Mouse (Mus musculus) frontal cortex, postnatal 10 days (tissue): ENCODE measurements around the gene Atg4d.
A peak's percentile ranks its signal among the peaks of the same experiment; 100 is the strongest.
"Not testable (repeated sequence)": the region's sequence is repeated elsewhere in the genome, so short reads cannot be mapped to it uniquely, and the experiment has no call there.

ENCODE experiments used
- DNase-seq, 2 experiments: peaks; one replicate each; pipeline ENCODE4 v3.0.0; 2022; ENCODE audit warnings: low spot score in 2 of 2, mixed read lengths in 1 of 2

Gene Atg4d

DNA sequence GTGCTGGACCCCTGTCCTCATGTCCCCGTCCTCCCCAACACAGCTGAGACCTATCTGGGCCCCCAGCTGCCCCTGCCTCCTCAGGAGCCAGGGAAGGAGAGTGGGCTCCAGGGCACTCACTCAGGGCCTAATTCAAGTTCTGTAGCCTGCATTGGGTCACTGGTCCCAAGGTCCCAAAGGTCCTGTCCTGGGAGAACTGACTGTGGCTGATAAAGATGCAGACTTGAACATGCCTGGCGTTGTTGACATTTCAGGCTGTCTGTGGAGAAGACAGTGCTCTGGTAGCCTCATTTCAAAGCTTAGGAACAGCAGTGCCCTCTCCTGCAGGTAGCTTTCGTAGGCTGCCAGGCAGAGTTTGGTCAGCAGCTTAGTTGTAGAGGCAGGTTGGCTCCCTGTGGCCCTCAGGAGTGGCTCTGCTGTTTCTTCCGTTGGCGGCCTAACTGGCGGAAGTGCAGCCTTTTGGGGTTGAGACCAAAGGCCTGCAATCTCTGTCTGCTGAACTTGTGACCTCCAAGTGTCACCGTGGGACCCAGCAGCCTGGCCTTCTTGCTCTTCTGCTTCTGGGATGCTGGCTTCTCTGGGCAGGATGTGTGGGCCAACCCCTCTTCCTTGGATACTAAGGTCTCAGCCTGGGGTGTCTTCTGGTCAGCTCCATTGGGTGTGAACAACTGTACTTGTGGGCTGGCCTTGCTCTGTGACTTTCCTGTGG lies 8.6 kb downstream of the Atg4d start:
- DNase-seq, result no peak

DNA sequence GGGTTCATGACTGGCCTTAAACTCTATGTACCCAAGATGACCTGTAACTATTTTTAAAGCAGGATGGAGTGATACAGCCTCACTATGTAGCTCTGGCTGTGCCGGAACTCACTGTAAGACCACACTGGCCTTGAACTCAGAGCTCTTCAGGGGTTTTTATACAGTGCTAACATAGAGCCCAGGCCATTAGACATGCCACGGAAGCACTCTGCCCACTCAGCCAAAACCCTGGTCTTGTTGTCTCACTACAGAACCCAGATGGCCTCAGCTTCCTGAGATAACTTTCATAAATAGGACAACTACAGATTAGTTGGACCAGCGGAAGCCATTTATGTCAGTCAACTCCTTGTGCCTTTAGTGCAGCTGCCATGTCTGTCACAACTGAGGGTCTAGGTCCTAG lies 9.2 kb downstream of the Atg4d start:
- DNase-seq, result no peak

DNA sequence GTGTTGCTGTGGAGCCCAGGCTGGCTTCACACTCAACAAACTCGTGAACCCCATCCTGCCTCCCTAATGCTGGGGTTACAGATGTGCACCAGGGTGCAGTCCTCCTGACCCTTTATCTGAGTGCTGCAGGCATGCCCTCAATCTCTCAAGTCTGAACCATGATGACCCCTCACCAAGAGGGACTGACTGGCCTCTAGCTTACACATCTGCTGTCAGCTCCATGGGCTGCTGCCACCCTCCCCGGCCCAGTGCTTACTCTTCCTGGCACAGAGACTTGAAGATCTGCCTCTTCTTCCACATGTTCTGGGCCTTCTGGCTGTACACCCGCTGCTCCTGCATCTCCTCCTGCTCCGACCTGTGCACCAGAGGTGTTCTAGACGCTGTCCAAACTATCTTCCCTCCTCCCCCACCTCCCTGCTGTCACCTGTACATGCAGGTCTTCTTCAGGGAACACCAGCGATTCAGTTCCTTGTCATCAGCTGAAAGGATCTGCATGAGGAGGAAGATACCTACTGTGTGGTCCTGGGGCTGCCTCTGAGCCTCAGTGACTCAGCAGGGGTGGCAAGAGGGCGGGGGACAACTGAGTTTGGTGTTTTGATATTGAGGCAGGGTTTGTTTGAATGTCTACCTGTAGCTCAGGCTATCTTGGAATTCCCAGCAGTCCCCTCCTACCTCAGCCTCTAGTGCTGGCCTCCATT lies 10.1 kb downstream of the Atg4d start:
- DNase-seq, result no peak

DNA sequence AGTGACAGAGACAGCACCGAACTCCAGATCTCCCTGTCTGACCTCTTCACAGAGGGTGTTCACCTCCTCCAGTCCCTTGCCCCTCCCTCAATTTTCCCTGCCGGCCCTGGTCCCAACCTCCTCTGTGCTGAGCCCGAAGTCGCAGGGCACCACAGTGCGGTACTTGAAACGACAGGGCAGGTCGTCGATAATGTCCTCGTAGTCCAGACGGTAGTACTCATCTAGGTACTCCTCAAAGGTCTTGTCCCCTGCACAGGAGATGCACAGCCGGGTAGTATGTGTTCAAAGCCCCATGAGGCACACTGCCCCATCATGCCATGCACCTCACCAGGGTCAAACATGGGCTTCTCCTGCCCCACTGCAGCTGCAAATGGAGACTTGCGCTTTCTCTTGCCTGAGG lies 10.6 kb downstream of the Atg4d start:
- no peak for DNase-seq

DNA sequence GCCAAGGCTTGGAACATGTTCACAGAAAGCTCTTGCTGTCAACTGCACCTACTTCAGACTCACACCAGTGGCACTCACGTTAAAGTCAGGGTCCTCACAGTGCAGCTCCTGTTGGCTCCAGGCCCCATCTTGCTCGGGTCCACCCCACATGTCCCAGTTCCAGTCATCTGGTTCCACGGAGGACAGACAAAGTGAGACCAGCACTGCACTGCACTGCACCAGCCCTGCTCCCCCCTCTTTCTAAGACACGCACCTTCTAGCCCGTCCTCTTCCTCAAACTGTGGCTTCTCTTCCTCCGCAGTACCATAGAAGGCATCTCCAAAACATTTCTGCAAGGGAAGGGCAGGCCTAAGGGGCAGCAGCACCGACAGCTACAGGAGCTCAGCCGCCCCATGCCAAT lies 11.2 kb downstream of the Atg4d start:
- DNase-seq, result no peak

DNA sequence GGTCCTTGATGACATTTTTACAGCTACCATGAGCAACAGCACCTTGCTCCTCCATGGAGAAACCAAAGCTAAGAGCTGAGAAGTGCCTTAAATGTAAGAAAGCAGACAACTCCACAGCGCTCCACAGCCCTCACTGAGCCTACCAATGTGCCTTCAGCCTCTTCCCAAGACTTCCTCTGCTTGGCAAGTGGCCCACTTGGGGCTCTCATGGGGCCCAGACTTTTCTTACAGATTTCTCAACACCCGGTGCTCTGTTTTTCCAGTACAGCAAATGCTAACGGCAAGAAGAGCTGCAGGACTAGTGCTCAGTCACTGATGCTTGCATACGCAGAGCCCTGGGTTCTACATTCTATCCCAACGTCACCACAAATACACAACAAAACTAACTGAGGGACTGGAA lies 12.7 kb downstream of the Atg4d start:
- DNase-seq, result no peak

DNA sequence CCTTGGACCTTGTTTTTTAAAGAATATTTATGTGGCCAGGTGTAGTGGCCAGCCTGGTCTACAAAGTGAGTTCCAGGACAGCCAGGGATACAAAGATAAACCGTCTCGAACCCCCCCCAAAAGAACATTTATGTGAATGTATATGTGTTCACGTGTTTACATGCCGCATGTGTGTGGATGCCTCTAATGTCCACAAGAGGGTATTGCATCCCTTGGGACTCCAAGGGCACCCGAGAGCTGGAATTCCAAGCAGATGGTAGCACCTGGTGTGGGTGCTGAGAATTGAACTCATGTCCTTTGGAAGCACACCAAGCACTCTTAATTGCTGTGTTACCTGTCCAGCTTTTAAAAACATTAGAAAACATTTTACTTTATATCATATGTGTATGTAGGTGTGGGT lies 18.5 kb downstream of the Atg4d start:
- no peak for DNase-seq

DNA sequence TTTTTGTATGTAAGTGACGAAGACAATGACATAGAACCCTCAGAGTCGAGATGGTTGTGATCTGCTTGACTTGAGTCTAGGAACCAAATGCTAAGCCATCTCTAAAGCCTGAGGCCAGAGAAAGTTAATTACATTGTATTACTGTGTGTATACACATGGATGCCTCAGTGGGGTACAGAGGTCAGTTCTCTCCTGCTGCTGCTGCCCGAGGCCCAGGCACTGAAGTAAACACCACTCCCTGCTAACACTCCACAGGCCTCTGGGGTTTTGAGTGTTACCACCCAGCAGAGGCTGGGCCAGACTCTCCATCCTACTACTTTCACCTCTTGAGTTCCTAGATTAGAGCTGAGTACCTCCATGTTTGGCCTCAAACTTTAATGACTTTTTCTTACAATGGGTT lies 18.9 kb downstream of the Atg4d start:
- no peak for DNase-seq

DNA sequence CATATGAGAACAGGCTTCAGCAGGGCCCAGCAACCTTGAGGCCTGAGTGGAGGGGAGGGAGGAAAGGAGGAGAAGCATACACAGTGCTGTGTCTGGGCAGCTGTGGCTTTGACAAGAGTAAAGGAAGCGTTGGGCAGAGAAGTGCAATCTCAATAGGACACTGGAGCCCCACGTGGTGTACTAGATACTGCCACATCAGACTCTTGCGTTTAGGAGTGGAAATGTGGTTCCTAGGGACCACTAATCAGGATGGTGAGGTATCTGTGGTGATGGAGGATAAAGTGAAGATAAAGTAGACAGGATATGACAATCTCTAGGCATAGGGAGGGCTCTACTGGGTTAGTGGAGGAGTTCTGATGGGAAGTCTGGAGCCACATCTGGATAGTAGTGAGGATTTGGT lies 21.7 kb downstream of the Atg4d start:
- DNase-seq, result no peak

DNA sequence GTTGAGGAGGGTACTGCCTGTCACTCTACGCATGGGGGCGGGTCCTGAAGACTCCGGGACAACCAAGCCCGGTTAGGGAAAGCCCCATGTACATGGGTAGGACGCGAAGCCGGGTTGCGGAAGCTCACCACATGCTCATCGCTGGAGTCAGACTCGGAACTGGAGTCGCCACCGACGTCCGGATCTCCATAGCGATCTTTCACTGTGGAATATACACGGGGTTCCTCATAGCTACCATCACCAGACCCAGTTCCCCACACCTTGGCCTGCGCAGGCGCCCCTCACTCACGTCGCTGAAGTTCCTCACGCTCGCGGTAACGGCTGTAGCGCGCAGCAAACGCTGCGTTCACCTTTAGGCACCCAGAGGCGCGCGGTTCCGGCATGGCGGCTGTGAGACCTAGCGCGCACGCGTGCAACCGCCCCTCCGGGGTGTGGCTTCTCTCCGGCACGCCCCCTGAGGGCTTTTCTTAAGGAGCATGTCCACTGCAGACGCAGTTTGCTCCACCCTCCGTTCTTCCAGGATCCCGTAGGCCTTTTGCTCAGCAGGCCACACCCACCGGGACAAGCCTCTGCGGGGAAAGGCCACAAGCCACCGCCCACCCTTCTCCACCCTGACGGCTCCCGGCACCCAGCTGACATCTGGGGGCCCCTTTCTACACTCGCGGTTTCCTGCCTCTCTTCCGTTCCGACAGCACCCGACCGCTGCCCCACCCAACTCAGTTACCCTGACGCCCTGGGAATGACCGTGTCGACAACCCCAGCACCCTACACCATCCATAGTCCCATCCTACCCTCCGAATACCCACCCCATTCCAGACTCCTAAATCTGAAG lies 22.7 kb downstream of the Atg4d start, which contains the start of gene Kri1:
Kri1 (minus strand) TSS at position 399 of the 832 bp plus-strand sequence.
- DNase-seq, result peak; percentile 96

DNA sequence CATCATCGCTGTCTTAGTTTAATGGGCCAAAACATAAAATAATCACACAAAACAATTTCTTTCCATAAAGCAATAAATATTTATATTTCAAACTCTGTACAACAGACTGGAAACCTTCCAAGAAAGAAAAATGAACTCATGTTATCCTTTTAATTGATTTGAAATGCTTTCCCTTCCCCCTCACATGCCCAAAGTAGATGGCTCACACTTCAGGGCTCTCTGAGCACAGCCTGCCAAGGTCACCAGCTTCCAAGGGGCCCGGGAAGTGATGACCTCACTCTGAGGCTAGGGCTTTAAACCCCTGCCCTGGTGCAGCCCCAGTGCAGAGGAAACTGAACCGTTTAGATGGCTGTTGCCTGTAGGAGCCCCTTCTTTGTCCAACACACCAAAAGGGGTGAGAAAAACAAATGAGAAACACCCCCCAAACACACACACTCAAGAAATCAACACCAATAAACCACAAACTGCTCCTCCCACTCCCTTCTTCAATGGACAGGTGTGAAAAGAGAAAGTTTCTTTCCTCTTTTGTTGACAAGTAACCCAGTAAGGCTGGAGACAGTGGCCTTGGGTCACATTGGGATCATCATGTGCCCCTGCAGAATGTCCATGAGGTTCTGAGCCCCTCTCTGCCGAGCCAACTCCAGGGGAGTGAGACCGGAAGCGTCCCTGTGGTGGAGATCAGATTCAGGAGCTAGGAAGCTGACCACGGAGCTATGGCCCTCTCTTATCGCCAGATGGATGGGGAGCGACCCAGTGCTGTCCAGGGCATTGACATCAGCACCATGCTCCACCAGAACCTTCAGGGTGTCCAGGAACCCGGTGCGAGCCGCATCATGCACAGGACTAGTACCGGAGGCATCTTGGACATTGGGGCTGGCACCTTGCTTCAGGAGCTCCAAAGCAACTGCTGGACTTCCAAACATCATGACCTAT lies 23.6 kb downstream of the Atg4d start:
- no peak for DNase-seq

DNA sequence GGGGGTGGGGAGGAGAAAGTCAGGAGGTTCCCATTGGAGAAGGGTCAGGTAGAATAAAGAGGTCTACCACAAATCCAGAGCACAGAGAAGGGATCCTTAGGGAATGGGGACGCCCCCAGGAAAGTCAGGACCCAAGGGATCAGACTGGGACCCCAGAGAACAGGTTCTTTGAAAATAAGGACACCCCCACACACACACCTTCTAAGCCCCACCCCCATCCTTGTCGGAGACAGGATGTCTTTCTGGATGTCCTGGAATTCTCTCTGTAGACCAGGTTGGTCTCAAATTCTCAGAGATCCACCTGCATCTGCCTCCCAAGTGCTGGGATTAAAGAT lies 24.2 kb downstream of the Atg4d start:
- no peak for DNase-seq

DNA sequence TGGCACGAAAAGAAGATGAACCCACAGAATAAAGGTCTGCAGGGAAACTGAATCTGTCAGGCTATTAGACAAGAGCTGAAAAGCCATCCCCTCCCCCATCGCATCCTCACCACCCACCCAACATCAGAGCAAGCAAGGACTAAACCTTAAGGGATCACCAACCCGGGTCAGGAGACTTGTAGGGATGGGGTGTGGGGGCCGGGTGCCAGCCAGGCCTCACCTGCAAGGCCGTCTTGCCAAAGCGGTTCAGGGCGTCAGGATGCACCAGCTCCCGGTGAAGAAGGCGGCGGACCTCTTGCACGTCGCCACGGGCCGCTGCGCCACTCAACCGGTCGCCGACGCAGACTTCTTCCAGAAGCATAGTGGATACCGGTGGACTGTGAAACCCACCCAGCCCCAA lies 25.5 kb downstream of the Atg4d start:
- peak in 1 of 2 experiments; percentile 63 for DNase-seq

DNA sequence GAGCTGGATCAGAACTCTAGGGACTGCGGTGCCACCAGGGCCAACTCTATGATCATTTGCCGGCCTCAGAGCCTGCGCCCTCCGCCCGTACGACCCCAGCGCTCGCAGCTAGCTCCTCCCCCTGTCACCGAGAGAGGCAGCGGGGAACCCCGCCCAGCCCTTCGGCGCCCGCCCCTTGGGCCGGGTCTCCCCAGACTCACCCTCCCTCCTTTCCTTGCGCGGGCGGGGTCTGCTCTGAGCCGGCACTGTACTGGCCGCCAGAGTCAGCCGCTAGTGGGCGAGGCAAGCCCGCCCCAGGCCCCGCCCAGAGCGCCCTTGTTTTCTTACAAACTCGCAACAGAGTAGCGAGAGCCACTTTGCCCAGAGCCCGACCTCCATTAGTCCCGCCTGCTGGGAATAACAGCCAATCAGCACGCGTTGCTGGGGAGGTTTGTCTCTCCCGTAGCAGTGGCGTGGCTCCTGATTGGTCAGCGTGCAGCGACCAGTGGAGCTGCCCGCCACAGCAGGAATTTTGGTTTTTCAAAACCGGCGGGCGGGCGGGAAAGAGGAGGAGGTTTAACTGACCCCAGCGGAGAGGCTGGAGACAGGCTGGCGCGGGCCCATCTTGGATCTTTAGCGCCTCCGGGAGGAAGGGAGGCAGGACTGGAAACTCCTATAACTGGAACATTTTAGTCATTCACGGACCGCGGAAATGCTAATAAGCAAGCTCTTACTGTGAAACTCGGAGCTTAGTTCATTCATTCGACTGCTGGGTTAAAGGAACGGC lies 26.1 kb downstream of the Atg4d start, which contains the start of gene Cdkn2d:
Cdkn2d (minus strand) TSS at position 386 of the 766 bp plus-strand sequence.
- peak; percentile 99 to 100 for DNase-seq

DNA sequence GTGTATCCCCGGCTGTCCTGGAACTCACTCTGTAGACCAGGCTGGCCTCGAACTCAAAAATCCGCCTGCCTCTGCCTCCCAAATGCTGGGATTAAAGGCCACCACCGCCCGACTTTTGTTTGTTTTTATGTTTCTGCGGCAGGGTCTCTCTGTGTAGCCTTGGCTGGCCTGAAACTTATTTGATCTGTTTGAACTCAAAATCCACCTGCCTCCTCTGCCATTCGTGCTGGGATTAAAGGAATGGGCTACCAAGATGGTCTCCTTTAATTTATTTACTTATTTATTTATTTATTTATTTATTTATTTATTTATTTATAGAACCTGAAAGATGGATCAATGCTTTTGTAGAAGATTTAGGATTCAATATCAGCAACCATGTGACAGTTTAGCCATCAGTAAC lies 26.8 kb downstream of the Atg4d start:
- DNase-seq, result not testable (repeated sequence)

DNA sequence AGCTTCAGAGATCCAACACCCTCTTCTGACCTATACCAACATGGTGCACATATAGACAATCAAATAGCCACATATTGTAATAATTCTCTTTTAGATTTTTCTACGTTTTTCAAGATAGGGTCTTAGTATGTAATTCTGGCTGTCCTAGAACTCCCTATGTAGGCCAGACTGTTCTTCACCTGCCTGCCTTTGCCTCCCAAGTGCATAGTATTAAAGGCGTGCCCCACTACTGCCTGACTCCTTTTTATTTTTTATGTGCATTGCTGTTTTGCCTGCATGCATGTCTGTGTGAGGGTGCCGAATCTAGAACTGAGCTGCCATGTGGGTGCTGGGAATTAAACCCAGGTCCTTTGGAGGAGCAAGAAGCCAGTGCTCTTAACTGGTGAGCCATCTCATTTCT lies 27.2 kb downstream of the Atg4d start:
- no peak for DNase-seq

DNA sequence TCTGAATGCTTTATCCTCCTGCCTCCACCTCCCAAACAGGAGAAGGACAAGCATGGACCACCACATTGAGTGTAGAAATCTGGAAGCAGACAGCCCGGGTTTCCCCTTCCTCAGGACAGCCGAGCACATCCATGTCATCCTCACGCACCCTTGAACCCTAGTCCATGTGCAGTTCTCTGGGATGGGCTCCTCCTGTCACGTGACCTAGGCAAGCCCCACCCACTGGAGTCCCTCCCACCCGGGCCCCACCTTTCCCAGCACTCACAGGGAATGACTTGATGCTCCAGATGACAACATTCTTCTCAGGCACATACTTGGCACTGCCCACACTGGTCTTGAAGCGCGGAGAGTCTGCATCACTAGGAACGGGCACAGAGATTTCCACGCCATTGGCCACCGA lies 33.9 kb downstream of the Atg4d start:
- DNase-seq, result no peak

DNA sequence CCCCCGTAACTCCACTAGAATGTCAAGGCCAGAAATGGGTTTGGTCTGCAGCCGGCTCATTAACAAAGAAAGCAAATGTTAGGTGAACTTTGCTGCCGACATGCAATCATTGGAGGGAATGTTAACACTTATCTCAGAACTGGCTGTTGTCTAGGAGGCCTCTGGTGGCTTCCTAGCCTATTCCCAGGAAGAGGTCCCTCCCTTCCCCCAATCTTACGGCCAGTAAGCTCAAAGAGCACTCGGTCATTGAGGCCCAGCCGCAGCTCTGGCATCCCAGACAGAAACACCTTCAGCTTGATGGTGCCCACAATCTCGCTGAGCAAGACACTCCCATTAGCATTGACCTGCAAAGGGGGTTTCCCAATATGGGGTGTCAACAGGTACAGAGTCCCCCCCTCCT lies 40.0 kb downstream of the Atg4d start:
- DNase-seq, result no peak

DNA sequence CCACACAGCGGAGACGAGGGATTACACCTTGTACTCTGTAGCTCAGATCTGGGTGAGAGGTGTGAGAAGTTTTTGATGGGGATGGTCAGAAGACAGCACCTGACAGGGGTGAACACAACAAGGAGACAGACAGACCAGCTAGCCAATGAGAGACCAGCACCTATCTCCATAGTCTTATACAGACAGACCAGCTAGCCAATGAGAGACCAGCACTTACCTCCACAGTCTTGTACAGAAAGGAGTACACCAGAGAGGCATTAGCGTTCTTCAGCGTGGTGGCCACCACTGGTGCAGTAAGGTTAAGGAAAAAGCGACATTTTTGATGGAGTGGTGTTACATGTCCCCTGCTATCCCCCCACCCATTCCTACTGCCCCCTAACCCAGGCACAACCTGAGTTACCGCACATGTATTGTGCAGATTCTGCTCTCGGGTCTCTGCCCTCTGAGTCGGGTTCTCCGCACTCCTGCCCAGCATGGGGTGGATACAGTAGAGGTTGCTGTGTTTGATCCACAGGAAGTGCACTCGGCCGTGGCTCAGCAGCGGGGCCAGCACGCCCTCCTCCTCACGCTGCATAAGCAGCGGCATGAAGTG lies 44.2 kb downstream of the Atg4d start:
- no peak for DNase-seq

DNA sequence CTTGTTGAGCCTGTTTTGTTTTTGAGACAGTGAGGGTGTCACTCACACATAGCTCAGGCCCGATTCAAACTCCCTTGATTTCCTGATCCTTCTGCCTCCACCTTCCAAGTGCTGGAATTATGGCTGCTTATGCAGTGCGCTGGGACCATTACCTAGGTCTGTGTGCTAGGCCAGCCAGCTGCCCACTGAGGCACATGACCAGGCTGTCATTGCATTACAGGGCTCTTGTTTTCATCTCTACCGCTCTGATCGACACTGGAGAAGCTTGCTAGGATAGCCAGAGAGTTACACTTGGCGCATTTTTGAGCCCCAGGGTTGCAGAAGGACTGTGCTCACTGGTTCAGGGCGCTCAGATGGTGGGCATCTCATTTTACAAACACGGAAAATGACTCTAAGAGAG lies 46.6 kb downstream of the Atg4d start:
- no peak for DNase-seq
